Mouse (Mus musculus) midbrain, embryonic 13.5 days (tissue): ENCODE results near the gene Gimap9. TPM values are rescaled to one million over a fixed set of nuclear protein-coding genes. Genes with fewer than 3 reads are reported as not detected.

Experiments
- ATAC-seq: fragments of 200-750 bp; cut with Nextera tagmentation; 2 replicates; pipeline ENCODE4 v1.8.0; 2017; ENCODE audit warnings: mild to moderate bottlenecking, moderate TSS enrichment, moderate library complexity
- H3K27ac ChIP-seq: fragments of 300-500 bp; sonication (generic); 2 replicates; pipeline ENCODE4 v1.5.1; 2015; ENCODE audit warnings: inconsistent platforms, mild to moderate bottlenecking, moderate library complexity
- H3K27me3 ChIP-seq: fragments of 300-500 bp; sonication (generic); 2 replicates; pipeline ENCODE4 v1.6.1; 2015; ENCODE audit warnings: mild to moderate bottlenecking, inconsistent platforms
- H3K36me3 ChIP-seq: fragments of 300-500 bp; sonication (generic); 2 replicates; pipeline ENCODE4 v1.6.1; 2015; ENCODE audit warnings: mild to moderate bottlenecking, inconsistent platforms
- H3K4me1 ChIP-seq: fragments of 300-500 bp; sonication (generic); replicated peaks from 2 replicates; pipeline ENCODE4 v1.6.1; 2015; ENCODE audit warnings: inconsistent platforms
- H3K4me2 ChIP-seq: fragments of 300-500 bp; sonication (generic); replicated peaks from 2 replicates; pipeline ENCODE4 v1.6.1; 2015; ENCODE audit warnings: moderate library complexity, mild to moderate bottlenecking, inconsistent platforms
- H3K4me3 ChIP-seq: fragments of 300-500 bp; sonication (generic); replicated peaks from 2 replicates; pipeline ENCODE4 v1.5.1; 2015; ENCODE audit warnings: mild to moderate bottlenecking, inconsistent platforms
- H3K9ac ChIP-seq: fragments of 300-500 bp; sonication (generic); replicated peaks from 2 replicates; pipeline ENCODE4 v1.6.1; 2015; ENCODE audit warnings: mild to moderate bottlenecking, inconsistent platforms
- H3K9me3 ChIP-seq: fragments of 300-500 bp; sonication (generic); 2 replicates; pipeline ENCODE4 v1.6.1; 2016; ENCODE audit warnings: mild to moderate bottlenecking, inconsistent platforms
- WGBS: fragments of 180-500 bp; shearing (Covaris S2); methylation state at CpG from one replicate; pipeline ENCODE4 v1.1.7; 2015; 5-methylcytosine and 5-hydroxymethylcytosine counted together
- polyA plus RNA-seq: library from polyadenylated mRNA; unstranded; fragments of >200 nt; fragmentation: Nextera tagmentation; extraction: Ambion mirVana; gene quantifications from 2 replicates; pipeline ENCODE4 v1.2.1, GENCODE M21; 2015

The Gimap9 gene
- polyA plus RNA-seq, 1 experiment from 2014 or later, result 2.2 TPM

DNA sequence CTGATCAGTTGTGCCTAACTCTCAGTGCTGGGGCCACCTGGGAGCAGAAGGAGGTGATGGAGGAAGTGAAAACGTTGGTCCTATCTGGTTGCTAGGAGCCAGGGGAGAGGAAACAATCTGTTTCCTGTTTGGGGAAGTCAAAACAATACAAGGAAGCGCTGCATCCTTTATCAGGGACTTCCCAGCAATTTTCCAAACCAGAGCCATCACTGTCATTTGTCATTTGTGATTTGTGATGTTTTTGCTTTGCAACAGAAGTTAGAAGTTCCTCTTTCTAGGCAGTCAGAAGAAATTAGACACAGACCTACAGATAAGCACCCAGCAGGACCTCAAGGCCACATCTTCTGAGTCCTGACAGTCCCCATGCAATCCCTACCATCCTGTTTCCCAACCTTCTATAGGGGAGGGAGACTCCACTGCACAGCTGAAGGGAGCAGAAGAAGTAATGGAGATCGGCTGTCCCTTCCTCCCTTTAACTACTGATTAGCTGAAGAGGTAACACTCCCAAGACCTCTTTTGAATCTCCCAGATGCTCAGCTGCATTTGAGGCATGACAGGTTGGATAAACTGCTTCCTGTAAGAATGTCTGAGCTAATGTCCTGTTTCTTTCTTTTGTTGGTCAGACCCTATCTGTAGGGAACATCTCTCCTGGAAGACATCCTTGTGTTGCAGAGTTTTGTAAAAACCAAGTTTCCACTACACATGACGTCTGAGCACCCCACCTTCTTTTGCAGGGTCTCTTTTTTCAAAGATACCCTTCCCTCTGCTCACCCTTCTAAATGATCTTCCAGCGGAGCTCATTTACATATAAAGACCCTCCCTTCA is 24.5 kb downstream of the Gimap9 start:
- Histone ChIP-seq H3K9ac (no peak overlapping the region), H3K27me3 (no peaks in the 10 kb centered on the region), H3K27ac (no peak overlapping the region), H3K4me3 (no peak overlapping the region), H3K9me3 (no peaks in the 10 kb centered on the region), H3K4me2 (no peak overlapping the region), H3K36me3 (no peaks in the 10 kb centered on the region), H3K4me1 (no peaks in the 10 kb centered on the region)
- 68% methylated on average over 5 of the region's 5 CpGs for WGBS
- no peak for ATAC-seq

GRCm38 (mm10) chr6:48702146-48702545 is 26.2 kb downstream of the Gimap9 start:
- Histone ChIP-seq H3K27ac (no peak overlapping the region), H3K4me3 (no peak overlapping the region), H3K36me3 (no peaks in the 10 kb centered on the region), H3K4me1 (no peaks in the 10 kb centered on the region), H3K4me2 (no peak overlapping the region), H3K9ac (no peak overlapping the region), H3K9me3 (no peaks in the 10 kb centered on the region), H3K27me3 (no peaks in the 10 kb centered on the region)
- no peak for ATAC-seq
- 86% methylated on average over 7 of the region's 7 CpGs for WGBS

DNA sequence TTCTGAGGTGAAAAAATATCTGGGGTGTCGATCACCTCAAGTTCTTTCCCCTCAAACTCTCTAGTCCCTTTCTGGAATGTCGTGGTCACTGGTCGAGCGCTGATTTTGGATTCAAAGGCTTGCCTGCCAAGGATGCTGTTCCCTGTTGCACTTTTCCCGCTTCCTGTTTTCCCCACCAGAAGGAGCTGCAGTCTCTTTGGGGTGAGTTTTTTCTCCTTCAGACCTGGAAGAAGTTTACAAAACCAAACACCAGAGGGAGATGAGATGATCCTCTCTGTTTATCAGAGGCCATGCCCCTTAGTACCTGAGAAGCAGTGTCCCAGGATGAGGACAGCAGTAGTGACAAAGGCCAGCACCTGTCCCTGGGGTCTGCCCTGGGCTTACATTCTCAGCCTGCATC is 26.7 kb downstream of the Gimap9 start:
- Histone ChIP-seq H3K4me3 (no peak overlapping the region), H3K36me3 (no peaks in the 10 kb centered on the region), H3K4me2 (no peak overlapping the region), H3K27me3 (no peaks in the 10 kb centered on the region), H3K9ac (no peak overlapping the region), H3K4me1 (no peaks in the 10 kb centered on the region), H3K9me3 (no peaks in the 10 kb centered on the region), H3K27ac (no peak overlapping the region)
- WGBS, result 72% methylated on average over 5 of the region's 5 CpGs
- no peak for ATAC-seq

DNA sequence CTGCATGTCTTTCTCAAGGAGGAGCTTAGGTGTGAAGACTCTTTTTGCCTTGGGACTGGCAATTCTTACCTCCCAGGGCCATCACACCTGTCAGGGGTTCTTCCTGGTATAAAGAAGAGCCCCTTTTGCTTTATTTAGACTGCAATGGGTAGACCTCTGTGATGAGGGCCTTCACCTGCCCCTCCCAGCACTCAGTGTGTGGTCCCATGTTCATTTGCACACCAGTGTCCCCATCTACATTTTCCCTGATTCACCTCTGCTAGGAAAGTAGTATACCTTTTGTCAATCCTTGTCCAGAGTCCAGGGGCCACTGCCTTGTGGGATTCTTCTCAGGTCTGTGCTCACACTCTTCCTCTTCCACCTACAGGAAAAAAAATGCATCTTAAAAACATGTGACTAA is 28.2 kb downstream of the Gimap9 start:
- Histone ChIP-seq H3K27ac (no peak overlapping the region), H3K4me3 (no peak overlapping the region), H3K27me3 (no peaks in the 10 kb centered on the region), H3K9me3 (no peaks in the 10 kb centered on the region), H3K4me1 (no peaks in the 10 kb centered on the region), H3K9ac (no peak overlapping the region), H3K4me2 (no peak overlapping the region), H3K36me3 (no peaks in the 10 kb centered on the region)
- ATAC-seq, result no peak

GRCm38 (mm10) chr6:48706130-48706529 is 30.2 kb downstream of the Gimap9 start:
- no peaks in the 10 kb centered on the region for H3K9me3 ChIP-seq
- no peaks in the 10 kb centered on the region for H3K27me3 ChIP-seq
- no peak overlapping the region for H3K4me3 ChIP-seq
- H3K4me2 ChIP-seq, result no peak overlapping the region
- no peak overlapping the region for H3K9ac ChIP-seq
- WGBS, result 55% methylated on average over 3 of the region's 3 CpGs
- no peak overlapping the region for H3K27ac ChIP-seq
- no peaks in the 10 kb centered on the region for H3K4me1 ChIP-seq
- H3K36me3 ChIP-seq, result no peaks in the 10 kb centered on the region
- ATAC-seq, result no peak

- ATAC-seq, result no peak
Observed at GRCm38 (mm10) chr6:48718455-48718854, 42.5 kb downstream of the Gimap9 start, which contains the start of the genes Gm28053 and Gimap7. Gene Gm28053, plus strand, starts transcription at chr6:48718607. Gene Gimap7, plus strand, starts transcription at chr6:48718621.

GRCm38 (mm10) chr6:48720326-48720725 is 44.4 kb downstream of the Gimap9 start:
- Histone ChIP-seq H3K9me3 (no peaks in the 10 kb centered on the region), H3K4me2 (no peak overlapping the region), H3K27me3 (no peaks in the 10 kb centered on the region), H3K4me3 (no peak overlapping the region), H3K4me1 (peaks cover 1% of the 10 kb centered on the region; the same call in 1 of the 2 replicates), H3K36me3 (no peaks in the 10 kb centered on the region), H3K27ac (no peak overlapping the region), H3K9ac (no peak overlapping the region)
- 80% methylated on average over 4 of the region's 4 CpGs for WGBS
- ATAC-seq, result no peak

More at GRCm38 (mm10) chr6:48718455-48718854, 42.5 kb downstream of the Gimap9 start, which contains the start of the genes Gm28053 and Gimap7:
- no peaks in the 10 kb centered on the region for H3K27me3 ChIP-seq
- H3K36me3 ChIP-seq, result no peaks in the 10 kb centered on the region
- H3K4me2 ChIP-seq, result no peak within 1 kb of the TSS
- H3K9me3 ChIP-seq, result no peaks in the 10 kb centered on the region
- no peak within 1 kb of the TSS for H3K4me3 ChIP-seq
- WGBS, result 49% methylated on average over 2 of the region's 2 CpGs
- no peak within 1 kb of the TSS for H3K27ac ChIP-seq
- no peaks in the 10 kb centered on the region for H3K4me1 ChIP-seq
- no peak within 1 kb of the TSS for H3K9ac ChIP-seq

- H3K4me3 ChIP-seq, result no peak overlapping the region
- no peaks in the 10 kb centered on the region for H3K27me3 ChIP-seq
- peaks cover 7% of the 10 kb centered on the region; the same call in 1 of the 2 replicates for H3K4me1 ChIP-seq
- no peaks in the 10 kb centered on the region for H3K36me3 ChIP-seq
- no peak overlapping the region for H3K27ac ChIP-seq
- H3K4me2 ChIP-seq, result no peak overlapping the region
- ATAC-seq, result no peak
- no peaks in the 10 kb centered on the region for H3K9me3 ChIP-seq
- 89% methylated on average over 8 of the region's 8 CpGs for WGBS
- H3K9ac ChIP-seq, result no peak overlapping the region
Observed at GRCm38 (mm10) chr6:48723468-48723867, 47.5 kb downstream of the Gimap9 start.

DNA sequence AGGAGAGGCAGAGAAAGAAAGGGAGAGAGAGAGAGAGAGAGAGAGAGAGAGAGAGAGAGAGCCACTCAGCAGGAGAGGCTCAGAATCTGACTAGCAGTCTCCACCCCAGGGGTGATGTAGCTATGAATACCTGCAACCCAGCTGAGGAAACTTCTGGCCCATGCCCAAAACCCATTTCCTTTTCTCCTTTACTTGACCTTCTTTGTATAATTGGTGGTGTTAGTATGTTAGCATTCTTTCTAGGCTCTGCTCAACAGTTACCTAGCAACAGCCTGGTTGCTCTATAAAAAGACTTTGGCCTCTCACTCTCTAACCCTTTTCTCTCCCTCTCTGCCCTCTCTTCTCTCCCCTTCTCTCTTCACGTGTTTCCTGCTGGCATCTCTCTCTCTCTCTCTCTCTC is 49.5 kb downstream of the Gimap9 start:
- Histone ChIP-seq H3K9me3 (no peaks in the 10 kb centered on the region), H3K9ac (no peak overlapping the region), H3K27ac (no peak overlapping the region), H3K27me3 (no peaks in the 10 kb centered on the region), H3K4me1 (peaks cover 7% of the 10 kb centered on the region; the same call in 1 of the 2 replicates), H3K4me3 (no peak overlapping the region), H3K4me2 (no peak overlapping the region), H3K36me3 (no peaks in the 10 kb centered on the region)
- WGBS, result 0% methylated on average over 1 of the region's 1 CpGs
- no peak for ATAC-seq

DNA sequence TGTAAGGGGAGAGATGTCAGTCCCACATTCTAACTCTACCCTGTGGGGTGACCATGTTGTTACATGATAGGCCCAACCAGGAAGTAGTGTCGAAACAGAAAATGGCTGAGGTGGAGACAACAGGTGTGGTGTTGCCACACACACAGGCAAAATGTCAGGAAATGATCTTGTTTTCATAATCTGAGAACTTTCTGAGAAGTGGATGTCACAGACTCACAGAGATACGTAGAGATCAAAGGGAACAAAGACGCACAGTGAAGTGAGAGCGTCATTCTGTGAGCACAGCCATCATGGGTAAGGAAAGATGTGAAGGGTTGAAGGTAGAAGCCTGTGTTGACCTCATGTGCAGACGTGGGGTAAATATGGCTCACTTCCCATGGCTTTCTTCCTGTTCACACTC is 51.8 kb downstream of the Gimap9 start:
- no peak overlapping the region for H3K4me3 ChIP-seq
- H3K27me3 ChIP-seq, result no peaks in the 10 kb centered on the region
- WGBS, result 91% methylated on average over 5 of the region's 5 CpGs
- no peak overlapping the region for H3K4me2 ChIP-seq
- H3K9ac ChIP-seq, result no peak overlapping the region
- no peak overlapping the region for H3K27ac ChIP-seq
- H3K4me1 ChIP-seq, result peaks cover 7% of the 10 kb centered on the region; the same call in 1 of the 2 replicates
- no peaks in the 10 kb centered on the region for H3K9me3 ChIP-seq
- H3K36me3 ChIP-seq, result no peaks in the 10 kb centered on the region
- no peak for ATAC-seq
